Mouse (Mus musculus): ENCODE measurements at regions not wholly inside any gene's neighbourhood (a gene's known extent, or its start where the extent isn't known, plus 50 kb on each side); places are given as distances from the start of the nearest gene placed in this dataset.

DNA sequence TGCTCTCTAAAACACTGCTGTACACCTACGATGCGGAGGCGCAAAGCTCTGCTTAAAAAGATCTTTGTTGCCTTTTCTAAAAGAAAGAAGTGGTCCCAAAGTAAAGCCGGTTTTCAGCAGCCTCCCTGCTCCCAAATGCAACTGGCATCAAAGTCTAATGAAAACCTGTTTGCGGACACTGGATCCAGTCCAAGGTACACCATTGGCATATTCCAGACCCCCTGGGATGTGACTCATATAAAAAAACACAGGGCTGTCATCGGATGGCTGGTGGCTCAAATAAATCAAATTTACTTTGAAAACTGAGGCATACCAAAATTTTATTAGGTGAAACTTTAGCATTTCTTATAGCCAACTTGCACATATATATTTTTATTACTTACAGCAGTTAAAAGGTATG, 134.2 kb upstream of the Tbx18 start:
- TF ChIP-seq MAX (IDR thresholded peaks at IDR 0.05) (no peak), CTCF (IDR thresholded peaks at IDR 0.05; ENCODE audit: control insufficient read depth, insufficient read depth, insufficient read length) (no peak), CEBPB (IDR thresholded peaks at IDR 0.05; ENCODE audit: low read depth) (no peak), USF1 (IDR thresholded peaks at IDR 0.05; ENCODE audit: low read depth) (no peak), MYOD1 (IDR thresholded peaks at IDR 0.05; ENCODE audit: control insufficient read depth, insufficient read length, low read depth) (peak; percentile 12), MYOG (IDR thresholded peaks at IDR 0.05; ENCODE audit: control insufficient read depth, extremely low read depth, insufficient read length) (no peak)

Measured in C2C12 (cell line).